Mouse (Mus musculus) skeletal muscle tissue, adult 2 months (tissue): ENCODE measurements around the gene Kctd19.

Experiments used
- DNase-seq: peaks from one replicate; pipeline ENCODE4 v3.0.0-alpha.2; 2012; ENCODE audit warnings: low read depth, low spot score

Gene Kctd19

GRCm38 (mm10) chr8:105336373-105337130 lies 76.8 kb downstream of the Kctd19 start:
- DNase-seq, result no peak
